Mouse (Mus musculus): ENCODE results near the gene Nt5c1b.

DNA sequence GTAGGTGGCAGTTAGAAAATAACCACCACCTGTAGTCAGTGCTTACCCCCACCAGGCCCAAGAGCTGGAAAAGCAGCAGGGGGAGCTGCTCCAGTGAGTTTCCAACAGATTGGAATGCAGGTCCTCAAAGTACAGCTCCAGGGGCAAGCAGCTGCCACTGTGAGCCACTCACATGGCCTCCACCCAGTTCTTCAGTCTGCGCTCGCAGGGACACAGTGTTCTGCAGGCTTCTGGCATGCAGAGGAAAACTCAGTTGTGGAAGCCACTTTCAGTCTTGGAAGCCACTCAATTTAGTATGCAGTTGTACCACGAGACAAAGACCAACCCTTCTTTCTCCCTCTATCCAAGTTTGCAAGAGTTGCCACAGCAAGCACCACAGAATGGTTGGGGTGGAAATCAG is 19.1 kb upstream of the Nt5c1b start:
- peak; percentile 29 for TF ChIP-seq CTCF (IDR thresholded peaks at IDR 0.05)
- no peak for TF ChIP-seq POLR2A (IDR thresholded peaks at IDR 0.05; ENCODE audit: insufficient read depth, low read depth, low read length)

Measured in heart, adult 2 months (tissue).